Mouse (Mus musculus) cerebellum, adult 2 months (tissue): Measurements from ENCODE around the gene Ccdc36. TPM values are rescaled to one million over a fixed set of nuclear protein-coding genes. Genes with fewer than 3 reads are reported as not detected.

ENCODE experiments used
- DNase-seq, 2 experiments: peaks; one replicate each; pipeline ENCODE4 v3.0.0; 2021
- H3K27ac ChIP-seq: fragments of 200-500 bp; 2 replicates; pipeline ENCODE4 v1.5.1; 2012; ENCODE audit warnings: low read length, control low read depth, inconsistent platforms; ENCODE audit not compliant: insufficient read depth
- H3K27me3 ChIP-seq: fragments of 200-500 bp; 2 replicates; pipeline ENCODE4 v1.6.1; 2012; ENCODE audit warnings: inconsistent platforms, mild to moderate bottlenecking, low read length, moderate library complexity; ENCODE audit not compliant: control insufficient read depth, insufficient read depth
- H3K4me1 ChIP-seq: fragments of 200-500 bp; 2 replicates; pipeline ENCODE4 v1.6.1; 2011; ENCODE audit warnings: low read length; ENCODE audit not compliant: control insufficient read depth, insufficient read depth
- H3K4me3 ChIP-seq: fragments of 200-500 bp; replicated peaks from 2 replicates; pipeline ENCODE3; 2011; ENCODE audit warnings: mild to moderate bottlenecking, low read depth, low read length, control low read depth; ENCODE audit not compliant: insufficient read depth
- CTCF ChIP-seq: fragments of 200-500 bp; IDR thresholded peaks from 2 replicates; pipeline ENCODE4 v1.5.1; 2011; ENCODE audit warnings: low read depth, mild to moderate bottlenecking, control low read depth, low read length, moderate library complexity, borderline replicate concordance; ENCODE audit not compliant: insufficient read depth
- POLR2A ChIP-seq: fragments of 200-500 bp; IDR thresholded peaks from 2 replicates; pipeline ENCODE4 v1.6.1; 2011; ENCODE audit warnings: low read length, control low read depth, borderline replicate concordance; ENCODE audit not compliant: insufficient read depth
- WGBS: fragments of 180-500 bp; shearing (Covaris S2); methylation state at CpG from one replicate; pipeline ENCODE4 v1.1.7; 2018; 5-methylcytosine and 5-hydroxymethylcytosine counted together
- polyA plus RNA-seq: library from polyadenylated mRNA; depleted of rRNA; stranded (reverse); fragments of >200 nt; gene quantifications from 2 replicates; pipeline ENCODE4 v1.2.3, GENCODE M21; 2012; rRNA removed

Ccdc36 gene
- polyA plus RNA-seq, 1 experiment, result 0.13 TPM

DNA sequence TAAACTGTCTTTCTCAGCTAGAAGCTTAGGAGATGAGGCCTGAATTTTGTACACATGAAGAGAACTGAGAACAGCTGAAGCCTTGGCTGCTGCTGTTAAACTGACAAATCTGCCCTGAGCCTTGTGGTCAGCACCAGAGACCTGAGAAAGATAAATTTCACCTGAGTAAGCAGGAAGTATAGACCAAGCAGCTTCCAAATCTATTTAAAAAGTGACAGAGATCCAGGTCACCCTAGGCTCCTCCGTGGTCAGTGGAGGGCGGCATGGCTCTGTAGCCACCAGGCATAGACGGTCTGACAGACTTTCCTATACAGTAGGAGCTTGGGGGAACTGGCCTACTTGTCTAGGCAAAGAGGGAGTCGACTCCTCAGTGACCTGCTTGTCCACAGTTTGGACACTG lies 41.5 kb downstream of the Ccdc36 start:
- TF ChIP-seq POLR2A, result no peak
- TF ChIP-seq CTCF, result no peak
- 75% methylated on average over 4 of the region's 4 CpGs for WGBS
- no peaks in the 10 kb centered on the region for H3K4me1 ChIP-seq
- no peak overlapping the region for H3K27ac ChIP-seq
- H3K27me3 ChIP-seq, result no peaks in the 10 kb centered on the region
- H3K4me3 ChIP-seq, result no peak overlapping the region
- DNase-seq, result no peak

DNA sequence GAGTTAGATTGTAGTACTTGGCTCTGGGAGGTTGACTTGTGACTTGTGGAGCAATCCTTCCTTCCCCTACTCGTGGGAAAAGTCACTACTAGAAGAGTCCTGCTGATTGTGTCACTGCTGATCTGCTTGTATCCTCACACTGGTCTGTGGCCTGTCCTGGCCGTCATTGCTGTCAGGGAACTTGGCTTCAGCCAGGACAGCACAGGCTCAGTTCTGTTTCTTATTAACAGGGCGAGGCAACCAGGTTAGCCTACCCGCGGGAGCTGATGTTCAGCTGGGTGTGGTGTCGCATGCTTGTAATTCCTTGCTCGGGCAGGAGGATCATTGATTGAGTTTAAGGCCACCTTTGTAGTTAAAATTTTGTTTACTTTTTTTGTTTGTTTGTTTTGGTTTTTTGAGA lies 43.3 kb downstream of the Ccdc36 start:
- no peak for DNase-seq
- 82% methylated on average over 7 of the region's 7 CpGs for WGBS
- H3K27me3 ChIP-seq, result no peaks in the 10 kb centered on the region
- no peak overlapping the region for H3K4me3 ChIP-seq
- H3K27ac ChIP-seq, result no peak overlapping the region
- H3K4me1 ChIP-seq, result no peaks in the 10 kb centered on the region
- TF ChIP-seq POLR2A (no peak), CTCF (no peak)

DNA sequence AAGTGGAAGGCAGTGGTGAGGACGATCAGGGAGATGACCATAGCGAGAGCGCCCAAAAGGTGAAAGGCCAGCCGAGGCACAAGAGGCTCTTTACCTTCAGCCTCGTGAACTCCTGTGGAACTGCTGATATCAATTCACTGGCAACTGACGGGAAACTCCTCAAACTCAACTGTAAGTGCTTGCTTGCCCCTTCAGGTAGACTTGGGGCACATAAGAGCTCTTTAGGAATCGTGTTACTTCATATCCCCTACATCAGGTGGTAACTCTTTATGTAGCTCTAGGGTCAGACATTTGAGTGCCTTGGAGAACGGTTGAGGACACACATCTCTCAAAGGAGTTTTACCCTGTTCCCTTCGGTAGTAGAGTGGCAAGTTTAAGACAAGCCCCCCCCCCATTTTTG lies 46.9 kb downstream of the Ccdc36 start:
- H3K4me1 ChIP-seq, result no peaks in the 10 kb centered on the region
- TF ChIP-seq POLR2A, result no peak
- TF ChIP-seq CTCF, result no peak
- H3K27ac ChIP-seq, result no peak overlapping the region
- no peak overlapping the region for H3K4me3 ChIP-seq
- no peaks in the 10 kb centered on the region for H3K27me3 ChIP-seq
- 97% methylated on average over 9 of the region's 9 CpGs for WGBS
- DNase-seq, result no peak

DNA sequence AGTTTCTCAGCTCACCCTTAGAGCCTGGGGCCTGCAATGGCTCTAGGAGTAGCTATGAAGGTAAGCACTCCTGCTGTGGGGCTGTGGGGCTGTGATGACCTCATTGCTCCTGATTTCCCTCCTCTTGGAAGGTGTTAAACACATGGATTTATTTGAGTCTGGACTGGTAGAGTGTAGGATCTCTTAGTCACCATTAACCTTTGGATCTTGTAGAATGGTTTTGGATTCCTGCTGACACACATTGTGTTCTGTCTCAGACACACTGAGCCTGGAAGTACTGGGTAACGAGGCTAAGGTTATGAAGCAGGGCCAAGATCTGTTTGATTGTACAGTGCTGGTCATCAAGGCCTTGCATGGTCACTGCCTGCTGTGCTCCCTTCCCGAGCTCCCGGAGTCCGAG lies 49.0 kb downstream of the Ccdc36 start:
- H3K4me1 ChIP-seq, result no peaks in the 10 kb centered on the region
- no peaks in the 10 kb centered on the region for H3K27me3 ChIP-seq
- DNase-seq, result no peak
- no peak overlapping the region for H3K4me3 ChIP-seq
- TF ChIP-seq POLR2A (no peak), CTCF (no peak)
- 71% methylated on average over 4 of the region's 4 CpGs for WGBS
- H3K27ac ChIP-seq, result no peak overlapping the region

DNA sequence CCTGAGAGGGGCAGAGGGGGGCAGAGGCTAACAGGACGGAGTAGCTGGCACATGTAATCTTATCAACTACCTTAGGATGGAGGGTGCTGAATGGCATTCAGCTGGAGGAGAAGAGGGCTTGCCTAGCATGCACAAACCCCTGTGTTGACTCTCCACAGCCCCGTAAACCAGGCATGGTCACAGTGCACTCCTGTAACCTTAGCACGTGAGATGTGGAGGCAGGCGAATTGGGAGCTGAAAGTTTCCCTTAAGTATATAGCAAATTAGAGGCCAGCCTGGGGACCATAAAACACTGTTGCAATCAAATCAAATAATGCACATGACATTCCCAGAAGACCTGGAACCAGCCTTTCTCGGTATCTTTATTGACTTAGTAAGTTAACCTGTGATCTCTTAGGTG lies 49.5 kb downstream of the Ccdc36 start:
- Histone ChIP-seq H3K4me3 (no peak overlapping the region), H3K27me3 (no peaks in the 10 kb centered on the region), H3K27ac (no peak overlapping the region), H3K4me1 (no peaks in the 10 kb centered on the region)
- 91% methylated on average over 5 of the region's 5 CpGs for WGBS
- TF ChIP-seq POLR2A (no peak), CTCF (no peak)
- no peak for DNase-seq

DNA sequence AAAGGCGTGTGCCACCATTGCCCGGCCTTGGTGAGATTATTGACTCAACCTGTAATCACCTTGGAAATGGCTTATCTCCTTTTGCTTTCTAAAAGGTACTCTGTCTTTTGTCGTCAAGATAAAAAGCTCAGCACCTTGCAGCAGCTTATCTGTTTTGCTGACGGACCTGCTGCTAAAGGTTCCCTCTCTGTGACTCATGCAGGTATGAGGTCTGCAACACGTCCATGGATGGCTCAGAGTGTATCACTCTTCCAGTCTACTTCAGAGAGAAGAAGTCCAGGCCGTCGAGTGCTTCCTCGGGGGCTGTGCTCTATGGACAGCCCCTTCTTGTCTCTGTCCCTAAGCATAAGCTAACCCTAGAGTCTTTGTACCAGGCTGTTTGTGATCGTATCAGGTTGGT lies 50.0 kb downstream of the Ccdc36 start:
- 93% methylated on average over 9 of the region's 9 CpGs for WGBS
- TF ChIP-seq POLR2A (no peak), CTCF (no peak)
- H3K4me3 ChIP-seq, result no peak overlapping the region
- no peak for DNase-seq
- no peaks in the 10 kb centered on the region for H3K4me1 ChIP-seq
- H3K27ac ChIP-seq, result no peak overlapping the region
- H3K27me3 ChIP-seq, result no peaks in the 10 kb centered on the region

Other genes with a start within 250 kb of the Ccdc36 start
- 70.0 and 77.6 TPM in 2 replicates for gene Bsn, start 238.1 kb downstream of the Ccdc36 start, polyA plus RNA-seq
- 33.8 and 38.6 TPM in 2 replicates for gene Dag1, start 164.5 kb downstream of the Ccdc36 start, polyA plus RNA-seq
- gene Nicn1, start 138.1 kb downstream of the Ccdc36 start, polyA plus RNA-seq, result 94.1 and 97.5 TPM in 2 replicates
- gene Amt, start 131.6 kb downstream of the Ccdc36 start, polyA plus RNA-seq, result 63.2 and 64.2 TPM in 2 replicates
- gene Rhoa, start 122.4 kb downstream of the Ccdc36 start, polyA plus RNA-seq, result 198 and 201 TPM in 2 replicates
- gene Tcta, start 122.3 kb downstream of the Ccdc36 start, polyA plus RNA-seq, result 55.2 and 58.9 TPM in 2 replicates
- gene Gpx1, start 89.6 kb downstream of the Ccdc36 start, polyA plus RNA-seq, result 247 and 249 TPM in 2 replicates
- 97.5 and 104 TPM in 2 replicates for gene Usp4, start 80.6 kb downstream of the Ccdc36 start, polyA plus RNA-seq
- 1.3 and 1.7 TPM in 2 replicates for gene 1700102P08Rik, start 35.7 kb downstream of the Ccdc36 start, polyA plus RNA-seq
- gene BC048562, start 8.0 kb upstream of the Ccdc36 start, polyA plus RNA-seq, result not detected in 2 replicates
- gene Ccdc71, start 32.0 kb upstream of the Ccdc36 start, polyA plus RNA-seq, result 23.4 and 27.6 TPM in 2 replicates
- 36.2 and 47.1 TPM in 2 replicates for gene Klhdc8b, start 33.1 kb upstream of the Ccdc36 start, polyA plus RNA-seq
- 31.0 and 34.2 TPM in 2 replicates for gene Lamb2, start 51.3 kb upstream of the Ccdc36 start, polyA plus RNA-seq
- gene Usp19, start 62.1 kb upstream of the Ccdc36 start, polyA plus RNA-seq, result 192 and 212 TPM in 2 replicates
- gene Qars, start 79.2 kb upstream of the Ccdc36 start, polyA plus RNA-seq, result 99.4 and 107 TPM in 2 replicates
- gene Qrich1, start 88.3 kb upstream of the Ccdc36 start, polyA plus RNA-seq, result 117 and 124 TPM in 2 replicates
- gene Impdh2, start 131.8 kb upstream of the Ccdc36 start, polyA plus RNA-seq, result 70.6 and 76.9 TPM in 2 replicates
- 63.0 and 69.3 TPM in 2 replicates for gene Ndufaf3, start 138.9 kb upstream of the Ccdc36 start, polyA plus RNA-seq
- gene Dalrd3, start 141.4 kb upstream of the Ccdc36 start, polyA plus RNA-seq, result 215 and 239 TPM in 2 replicates
- 97.4 and 107 TPM in 2 replicates for gene Wdr6, start 150.3 kb upstream of the Ccdc36 start, polyA plus RNA-seq
- gene P4htm, start 169.2 kb upstream of the Ccdc36 start, polyA plus RNA-seq, result 102 and 105 TPM in 2 replicates
- 53.7 and 54.2 TPM in 2 replicates for gene Arih2, start 220.9 kb upstream of the Ccdc36 start, polyA plus RNA-seq
- 18.2 and 19.1 TPM in 2 replicates for gene Slc25a20, start 233.6 kb upstream of the Ccdc36 start, polyA plus RNA-seq